Mouse (Mus musculus) neural tube, embryonic 13.5 days (tissue): ENCODE measurements around the gene Nsdhl. TPM values are rescaled to one million over a fixed set of nuclear protein-coding genes. Genes with fewer than 3 reads are reported as not detected.

Experiments used
- ATAC-seq: fragments of 200-750 bp; cut with Nextera tagmentation; 2 replicates; pipeline ENCODE4 v1.8.0; 2017; ENCODE audit warnings: low read depth, mild to moderate bottlenecking, moderate TSS enrichment, moderate library complexity
- H3K27ac ChIP-seq: fragments of 300-500 bp; sonication (generic); replicated peaks from 2 replicates; pipeline ENCODE4 v1.5.1; 2015; ENCODE audit warnings: moderate library complexity, mild to moderate bottlenecking, inconsistent platforms
- H3K27me3 ChIP-seq: fragments of 300-500 bp; sonication (generic); 2 replicates; pipeline ENCODE4 v1.6.1; 2015; ENCODE audit warnings: mild to moderate bottlenecking, inconsistent platforms
- H3K36me3 ChIP-seq: fragments of 300-500 bp; sonication (generic); 2 replicates; pipeline ENCODE4 v1.6.1; 2015; ENCODE audit warnings: mild to moderate bottlenecking, inconsistent platforms
- H3K4me1 ChIP-seq: fragments of 300-500 bp; sonication (generic); replicated peaks from 2 replicates; pipeline ENCODE4 v1.6.1; 2015; ENCODE audit warnings: inconsistent platforms
- H3K4me2 ChIP-seq: fragments of 300-500 bp; sonication (generic); 2 replicates; pipeline ENCODE4 v1.6.1; 2015; ENCODE audit warnings: inconsistent platforms, mild to moderate bottlenecking, moderate library complexity
- H3K4me3 ChIP-seq: fragments of 300-500 bp; sonication (generic); 2 replicates; pipeline ENCODE4 v1.5.1; 2015; ENCODE audit warnings: mild to moderate bottlenecking, inconsistent platforms
- H3K9ac ChIP-seq: fragments of 300-500 bp; sonication (generic); 2 replicates; pipeline ENCODE4 v1.6.1; 2015; ENCODE audit warnings: moderate library complexity, mild to moderate bottlenecking, inconsistent platforms
- H3K9me3 ChIP-seq: fragments of 300-500 bp; sonication (generic); 2 replicates; pipeline ENCODE4 v1.6.1; 2016; ENCODE audit warnings: inconsistent platforms
- WGBS: fragments of 180-500 bp; shearing (Covaris S2); methylation state at CpG from one replicate; pipeline ENCODE4 v1.1.7; 2015; 5-methylcytosine and 5-hydroxymethylcytosine counted together
- polyA plus RNA-seq: library from polyadenylated mRNA; unstranded; fragments of >200 nt; fragmentation: Nextera tagmentation; extraction: Ambion mirVana; gene quantifications from 2 replicates; pipeline ENCODE4 v1.2.1, GENCODE M21; 2015

The Nsdhl gene
- polyA plus RNA-seq, 1 experiment from 2014 or later = 41.5 TPM

DNA sequence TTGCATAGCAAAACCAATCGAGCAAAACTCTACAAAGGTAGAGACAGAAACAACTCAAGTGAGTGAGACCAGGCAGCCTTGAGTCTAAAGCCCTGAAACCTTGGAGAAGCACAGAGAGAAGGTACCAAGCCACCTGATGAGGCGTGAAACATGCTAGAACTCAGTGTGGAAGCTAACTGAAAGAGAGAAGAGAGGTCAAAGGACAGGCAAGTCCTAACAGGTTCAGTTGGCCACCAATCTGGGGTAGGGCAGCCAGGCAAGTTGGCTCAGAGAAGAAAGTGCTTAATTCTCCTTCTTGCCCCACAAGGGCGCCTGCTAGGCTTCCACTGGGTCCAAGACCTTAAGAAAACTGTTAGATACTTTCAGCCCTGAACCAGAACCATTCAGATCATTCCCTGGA is 43.2 kb downstream of the Nsdhl start:
- no peak for ATAC-seq
- H3K9ac ChIP-seq = no peak overlapping the region
- WGBS = 78% methylated on average over 3 of the region's 3 CpGs

DNA sequence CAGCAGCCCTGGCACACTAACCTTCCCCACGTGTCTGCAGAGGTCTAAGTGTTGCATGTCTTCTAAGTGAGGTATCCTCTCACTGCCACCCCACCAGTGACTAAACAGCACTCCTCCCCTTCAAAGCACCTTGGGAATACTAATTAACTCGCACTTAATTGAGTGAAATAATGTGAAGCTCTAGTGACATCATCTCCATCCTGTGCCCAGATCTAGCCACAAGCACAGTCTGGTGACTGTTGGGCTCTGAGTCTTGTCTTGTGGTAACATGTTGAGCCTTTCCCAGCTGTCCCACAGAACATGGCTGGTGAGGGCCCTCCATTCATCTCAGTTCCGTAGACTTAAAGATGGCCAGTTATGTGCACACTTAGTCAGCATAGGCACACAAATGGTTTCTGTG is 44.4 kb downstream of the Nsdhl start:
- WGBS = 84% methylated on average over 3 of the region's 3 CpGs
- ATAC-seq = no peak
- H3K36me3 ChIP-seq = peaks cover 8% of the 10 kb centered on the region
- no peak overlapping the region for H3K4me3 ChIP-seq
- H3K9me3 ChIP-seq = no peaks in the 10 kb centered on the region
- no peak overlapping the region for H3K9ac ChIP-seq
- H3K4me1 ChIP-seq = no peaks in the 10 kb centered on the region
- no peak overlapping the region for H3K4me2 ChIP-seq
- no peak overlapping the region for H3K27ac ChIP-seq
- H3K27me3 ChIP-seq = no peaks in the 10 kb centered on the region

More for the DNA sequence above, 43.2 kb downstream of the Nsdhl start:
- Histone ChIP-seq H3K36me3 (peaks cover 18% of the 10 kb centered on the region), H3K27ac (no peak overlapping the region), H3K27me3 (no peaks in the 10 kb centered on the region), H3K4me3 (no peak overlapping the region), H3K9me3 (no peaks in the 10 kb centered on the region), H3K4me2 (no peak overlapping the region), H3K4me1 (no peaks in the 10 kb centered on the region)

DNA sequence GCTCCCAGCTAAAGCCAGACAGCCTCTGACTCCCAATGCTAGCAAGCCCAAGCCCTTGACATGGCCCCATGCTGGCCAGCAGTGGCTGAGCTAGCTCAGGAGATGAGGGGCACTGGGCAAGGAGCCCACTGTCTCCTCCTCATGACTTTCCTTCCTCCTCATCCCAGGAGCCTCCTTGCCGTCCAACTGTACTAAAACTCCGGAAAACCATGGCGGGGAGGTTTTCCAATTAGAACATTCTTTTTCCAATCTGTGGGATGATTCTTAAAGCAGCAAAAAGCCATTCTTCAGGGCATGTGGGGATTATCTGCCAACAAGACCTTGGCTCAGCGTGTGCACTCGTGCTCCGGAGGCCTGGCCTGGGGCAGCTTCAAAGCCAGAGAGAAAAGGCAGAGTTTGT is 64.5 kb downstream of the Nsdhl start:
- Histone ChIP-seq H3K9ac (no peak overlapping the region), H3K4me2 (no peak overlapping the region), H3K27me3 (peaks cover 11% of the 10 kb centered on the region), H3K27ac (no peak overlapping the region), H3K4me3 (no peak overlapping the region), H3K4me1 (no peaks in the 10 kb centered on the region), H3K36me3 (no peaks in the 10 kb centered on the region), H3K9me3 (no peaks in the 10 kb centered on the region)
- 71% methylated on average over 6 of the region's 6 CpGs for WGBS
- ATAC-seq = no peak

DNA sequence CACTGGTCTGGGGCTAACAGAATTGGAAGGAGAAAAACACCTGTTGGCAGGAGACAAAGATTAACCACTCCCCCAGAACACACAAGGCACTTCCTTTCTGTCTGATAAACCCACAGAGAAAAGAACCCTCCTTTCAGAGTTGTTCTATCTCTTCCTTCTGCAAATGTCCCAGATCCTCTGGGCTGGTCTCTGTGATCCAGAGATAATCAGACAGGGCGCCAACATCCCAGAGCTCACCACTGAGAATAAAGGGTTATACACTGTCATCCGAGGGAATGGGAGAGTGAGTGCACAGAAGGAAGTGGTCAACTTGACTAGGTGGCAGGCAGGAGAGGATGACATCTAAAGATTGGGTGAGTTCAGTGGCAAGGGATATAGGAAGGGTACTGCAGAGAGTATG is 67.2 kb downstream of the Nsdhl start:
- WGBS = 87% methylated on average over 2 of the region's 2 CpGs
- no peak overlapping the region for H3K4me2 ChIP-seq
- H3K4me3 ChIP-seq = no peak overlapping the region
- no peak for ATAC-seq
- no peaks in the 10 kb centered on the region for H3K36me3 ChIP-seq
- H3K9ac ChIP-seq = no peak overlapping the region
- no peaks in the 10 kb centered on the region for H3K4me1 ChIP-seq
- H3K27ac ChIP-seq = no peak overlapping the region
- peaks cover 14% of the 10 kb centered on the region for H3K27me3 ChIP-seq
- no peaks in the 10 kb centered on the region for H3K9me3 ChIP-seq

DNA sequence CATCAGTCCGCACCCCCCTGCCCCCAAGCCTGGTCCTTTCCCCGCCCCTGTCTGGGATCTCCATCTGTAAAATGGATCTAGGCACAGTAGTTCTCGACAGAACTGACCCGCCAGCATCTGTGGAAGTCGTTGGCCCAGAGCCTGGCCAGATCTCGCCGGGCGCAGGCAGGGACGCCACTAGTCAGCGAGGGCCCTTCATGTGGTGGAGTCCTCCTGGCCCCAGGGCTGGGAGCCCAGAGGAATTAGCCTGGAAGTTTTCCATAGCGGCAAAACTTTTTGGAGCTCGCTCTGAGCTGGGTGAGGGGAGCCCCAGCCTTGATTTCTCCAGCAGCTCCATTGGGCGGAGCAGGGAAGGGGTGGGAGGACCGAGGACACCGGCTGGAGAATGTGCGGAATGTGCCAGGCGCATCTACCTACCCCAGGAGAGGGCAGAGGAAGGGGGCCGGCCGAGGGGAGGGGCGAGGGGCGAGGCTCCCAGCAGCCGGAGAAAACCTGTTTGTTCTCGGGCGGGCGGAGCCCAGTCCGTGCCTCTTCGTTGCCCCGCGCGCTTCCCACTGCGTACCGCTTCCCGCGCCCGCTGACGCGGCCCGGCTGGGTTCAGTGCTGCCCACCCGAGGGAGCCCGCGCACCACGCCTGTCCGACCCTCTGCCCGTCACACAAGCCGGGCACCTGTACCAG is 68.6 kb downstream of the Nsdhl start, which contains the start of gene Zfp185:
TSS of gene Zfp185 (plus strand) at position 499 of the 679 bp plus-strand sequence.
- 28% methylated on average over 43 of the region's 45 CpGs for WGBS
- Histone ChIP-seq H3K4me1 (no peaks in the 10 kb centered on the region), H3K36me3 (no peaks in the 10 kb centered on the region), H3K27ac (no peak within 1 kb of the TSS), H3K9ac (0 out of 2 replicates have a peak within 1 kb of the TSS, but pooled peaks have one; percentile 38), H3K4me3 (peak within 1 kb of the TSS; percentile 34), H3K27me3 (peaks cover 14% of the 10 kb centered on the region), H3K9me3 (no peaks in the 10 kb centered on the region), H3K4me2 (peak within 1 kb of the TSS; percentile 58)
- peak; percentile 86 for ATAC-seq

DNA sequence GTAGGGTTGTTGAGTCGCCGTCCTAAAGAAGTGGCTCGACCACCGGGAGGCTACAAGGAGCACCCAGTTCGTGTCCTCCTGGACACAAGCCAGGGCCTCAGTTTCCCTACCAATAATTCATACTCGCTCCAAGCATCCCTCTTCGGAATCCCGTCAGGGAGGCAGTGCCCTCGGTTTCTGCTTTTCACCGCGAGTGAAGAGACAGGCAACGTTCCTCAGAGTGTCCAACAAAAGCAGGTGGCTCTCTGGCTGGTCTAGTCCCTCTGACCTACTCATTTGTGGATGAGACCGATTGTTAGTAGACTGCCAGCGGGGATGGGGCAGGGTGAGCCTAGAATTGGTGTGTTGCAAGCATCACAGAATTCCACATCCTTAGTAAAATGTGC is 69.2 kb downstream of the Nsdhl start:
- Histone ChIP-seq H3K27me3 (peaks cover 14% of the 10 kb centered on the region), H3K9me3 (no peaks in the 10 kb centered on the region), H3K4me1 (no peaks in the 10 kb centered on the region), H3K27ac (no peak overlapping the region), H3K4me2 (peak overlapping the region; percentile 58), H3K4me3 (peak overlapping the region; percentile 34), H3K36me3 (no peaks in the 10 kb centered on the region), H3K9ac (0 out of 2 replicates have a peak overlapping the region, but pooled peaks have one; percentile 38)
- ATAC-seq = peak; percentile 11; the same call in 1 of the 2 replicates
- WGBS = 23% methylated on average over 14 of the region's 14 CpGs

DNA sequence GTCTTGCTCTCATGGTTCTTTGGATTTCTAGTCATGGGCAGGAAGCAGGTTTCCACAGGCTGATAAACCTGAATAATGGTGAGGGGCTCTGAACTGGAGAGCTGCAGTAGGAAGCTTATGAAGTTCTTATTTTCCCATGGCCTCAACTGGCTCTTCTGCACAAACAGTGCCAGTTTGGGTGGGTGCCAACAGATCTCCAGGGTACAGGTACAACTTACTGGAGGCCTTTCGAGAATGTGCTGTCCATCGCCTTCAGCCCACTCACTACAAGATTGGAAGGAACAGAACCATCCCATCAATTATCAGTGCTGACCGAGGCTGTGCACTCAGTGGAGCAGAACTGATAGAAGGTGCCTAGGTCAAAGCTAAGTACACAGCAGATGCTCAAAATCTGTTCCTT is 70.1 kb downstream of the Nsdhl start:
- no peaks in the 10 kb centered on the region for H3K36me3 ChIP-seq
- no peak overlapping the region for H3K4me3 ChIP-seq
- H3K4me1 ChIP-seq = no peaks in the 10 kb centered on the region
- 85% methylated on average over 3 of the region's 3 CpGs for WGBS
- H3K27me3 ChIP-seq = peaks cover 14% of the 10 kb centered on the region
- no peak overlapping the region for H3K9ac ChIP-seq
- H3K9me3 ChIP-seq = no peaks in the 10 kb centered on the region
- H3K27ac ChIP-seq = no peak overlapping the region
- no peak for ATAC-seq
- no peak overlapping the region for H3K4me2 ChIP-seq

DNA sequence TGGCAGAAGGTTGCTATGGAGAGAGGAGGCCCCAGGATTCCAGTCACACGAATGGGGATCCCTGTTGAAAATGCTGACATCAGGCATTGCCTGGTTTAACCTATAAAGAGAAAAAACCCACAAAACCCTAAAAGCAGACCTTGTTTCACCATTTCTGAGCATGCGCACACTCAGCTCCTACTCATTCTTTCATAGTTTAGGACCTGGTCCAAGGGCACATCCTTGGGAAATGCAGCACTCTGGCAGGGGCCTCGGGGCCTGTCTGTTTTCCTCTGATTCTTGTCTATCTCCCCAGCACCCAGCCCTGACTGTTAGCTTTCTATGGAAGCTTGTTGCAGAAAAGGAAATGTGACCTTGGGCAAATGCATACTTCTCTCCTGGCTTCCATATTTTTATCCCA is 72.2 kb downstream of the Nsdhl start:
- Histone ChIP-seq H3K36me3 (no peaks in the 10 kb centered on the region), H3K4me2 (no peak overlapping the region), H3K27me3 (peaks cover 14% of the 10 kb centered on the region), H3K9me3 (no peaks in the 10 kb centered on the region), H3K4me1 (no peaks in the 10 kb centered on the region), H3K9ac (no peak overlapping the region), H3K27ac (no peak overlapping the region), H3K4me3 (no peak overlapping the region)
- 83% methylated on average over 3 of the region's 3 CpGs for WGBS
- no peak for ATAC-seq

DNA sequence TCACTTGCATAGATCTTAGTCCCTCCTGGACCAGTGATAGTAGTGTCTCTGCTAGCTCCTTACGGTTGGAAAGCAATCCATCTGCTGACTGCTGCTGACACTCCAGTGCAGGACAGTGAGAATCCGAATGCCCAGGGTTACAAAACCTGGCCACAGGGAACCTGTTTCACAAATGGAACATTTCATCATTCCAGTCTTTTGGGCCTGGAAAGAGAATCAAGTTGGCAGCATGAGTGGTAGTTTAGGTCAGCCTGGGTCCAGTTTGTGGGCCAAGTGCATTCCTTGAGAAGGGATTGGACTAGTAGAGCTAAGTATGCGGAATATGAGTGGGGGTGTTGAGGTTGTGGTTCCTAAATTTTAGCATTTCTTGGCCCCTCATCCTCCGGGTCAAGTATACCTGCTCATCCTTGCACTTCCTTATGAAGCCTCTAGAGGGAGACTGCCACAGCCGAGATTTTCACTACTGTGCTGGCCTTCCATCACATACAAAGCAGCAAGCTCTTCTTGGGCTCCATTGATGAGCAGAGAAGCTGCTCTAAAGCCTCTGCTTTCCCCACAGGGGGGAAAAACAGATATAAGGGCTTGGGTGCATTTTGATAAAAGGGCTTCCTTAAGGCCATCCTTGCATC is 74.0 kb downstream of the Nsdhl start:
- ATAC-seq = no peak
- Histone ChIP-seq H3K9me3 (no peaks in the 10 kb centered on the region), H3K4me2 (no peak overlapping the region), H3K4me3 (no peak overlapping the region), H3K9ac (no peak overlapping the region), H3K4me1 (no peaks in the 10 kb centered on the region), H3K27ac (no peak overlapping the region), H3K36me3 (no peaks in the 10 kb centered on the region), H3K27me3 (peaks cover 8% of the 10 kb centered on the region)
- WGBS = 55% methylated on average over 5 of the region's 5 CpGs

DNA sequence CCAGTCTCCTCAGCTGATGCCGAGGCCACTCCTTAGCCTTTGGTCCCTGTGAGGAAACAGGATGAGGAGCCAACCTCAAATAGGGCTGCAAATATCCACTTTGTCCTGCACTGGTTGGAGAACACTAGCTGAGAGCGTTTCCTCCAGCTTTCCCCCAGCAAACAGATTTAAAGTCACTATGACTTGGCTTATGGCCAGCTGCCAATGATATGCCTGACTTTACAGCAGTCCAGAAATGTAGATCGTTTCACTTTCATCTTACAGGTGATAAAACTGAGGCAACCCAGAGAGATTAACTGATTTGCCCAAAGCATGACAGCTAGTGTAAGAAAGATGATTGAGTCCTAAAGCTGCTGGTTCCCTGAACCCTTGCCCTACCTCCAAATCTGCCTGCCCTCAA is 77.2 kb downstream of the Nsdhl start:
- no peak for ATAC-seq
- Histone ChIP-seq H3K27ac (no peak overlapping the region), H3K4me2 (no peak overlapping the region), H3K36me3 (no peaks in the 10 kb centered on the region), H3K4me3 (no peak overlapping the region), H3K9ac (no peak overlapping the region), H3K4me1 (no peaks in the 10 kb centered on the region), H3K9me3 (no peaks in the 10 kb centered on the region), H3K27me3 (no peaks in the 10 kb centered on the region)
- 74% methylated on average over 3 of the region's 3 CpGs for WGBS

DNA sequence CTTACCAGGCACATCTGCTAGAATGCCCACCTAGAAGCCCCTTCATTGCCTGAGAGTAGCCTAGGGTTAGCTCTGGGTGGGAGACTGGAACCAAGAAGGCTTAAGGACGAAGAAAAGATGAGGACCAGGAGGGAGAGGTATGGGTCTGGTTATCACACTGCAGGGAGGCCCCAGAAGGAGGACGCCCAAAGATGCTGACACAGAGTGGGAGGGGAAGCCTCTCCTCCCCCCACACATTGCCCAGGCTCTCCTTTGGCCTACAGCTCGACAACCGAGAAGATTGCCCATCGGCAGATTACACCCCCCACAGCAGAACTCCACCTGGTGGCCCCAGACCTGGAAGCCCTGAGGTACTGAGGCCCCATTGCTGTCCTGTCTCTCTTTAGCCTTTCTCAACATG is 84.8 kb downstream of the Nsdhl start:
- Histone ChIP-seq H3K27ac (no peak overlapping the region), H3K9me3 (no peaks in the 10 kb centered on the region), H3K4me1 (no peaks in the 10 kb centered on the region), H3K36me3 (no peaks in the 10 kb centered on the region), H3K4me2 (no peak overlapping the region), H3K27me3 (no peaks in the 10 kb centered on the region), H3K9ac (no peak overlapping the region), H3K4me3 (no peak overlapping the region)
- WGBS = 86% methylated on average over 5 of the region's 5 CpGs
- ATAC-seq = no peak

DNA sequence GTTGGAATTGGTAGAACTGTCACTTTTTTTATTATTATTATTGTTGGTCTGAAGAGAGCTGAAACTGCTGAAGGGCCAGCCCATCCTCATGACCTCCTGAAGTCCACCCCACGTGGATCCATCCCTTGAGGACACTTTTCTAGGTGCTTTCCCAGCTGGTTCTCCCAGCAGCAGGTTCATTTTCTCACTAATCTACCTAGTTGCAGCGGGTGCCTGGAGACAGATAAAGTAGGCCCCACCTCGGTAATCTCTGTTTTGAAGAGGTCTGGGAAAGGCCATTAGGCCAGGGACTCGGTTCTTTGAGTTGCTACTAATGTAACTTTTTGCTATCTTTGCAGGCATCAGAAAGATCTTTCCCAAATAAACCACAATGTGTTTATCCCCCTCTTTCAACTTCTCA is 87.3 kb downstream of the Nsdhl start:
- 83% methylated on average over 4 of the region's 4 CpGs for WGBS
- no peak for ATAC-seq

More for the DNA sequence above, 87.3 kb downstream of the Nsdhl start:
- Histone ChIP-seq H3K4me3 (no peak overlapping the region), H3K27me3 (no peaks in the 10 kb centered on the region), H3K4me2 (no peak overlapping the region), H3K27ac (no peak overlapping the region), H3K36me3 (no peaks in the 10 kb centered on the region), H3K9ac (no peak overlapping the region), H3K4me1 (no peaks in the 10 kb centered on the region), H3K9me3 (no peaks in the 10 kb centered on the region)
